ENCODE assay signal across 8 mouse cellular contexts in the genomic region with DNA sequence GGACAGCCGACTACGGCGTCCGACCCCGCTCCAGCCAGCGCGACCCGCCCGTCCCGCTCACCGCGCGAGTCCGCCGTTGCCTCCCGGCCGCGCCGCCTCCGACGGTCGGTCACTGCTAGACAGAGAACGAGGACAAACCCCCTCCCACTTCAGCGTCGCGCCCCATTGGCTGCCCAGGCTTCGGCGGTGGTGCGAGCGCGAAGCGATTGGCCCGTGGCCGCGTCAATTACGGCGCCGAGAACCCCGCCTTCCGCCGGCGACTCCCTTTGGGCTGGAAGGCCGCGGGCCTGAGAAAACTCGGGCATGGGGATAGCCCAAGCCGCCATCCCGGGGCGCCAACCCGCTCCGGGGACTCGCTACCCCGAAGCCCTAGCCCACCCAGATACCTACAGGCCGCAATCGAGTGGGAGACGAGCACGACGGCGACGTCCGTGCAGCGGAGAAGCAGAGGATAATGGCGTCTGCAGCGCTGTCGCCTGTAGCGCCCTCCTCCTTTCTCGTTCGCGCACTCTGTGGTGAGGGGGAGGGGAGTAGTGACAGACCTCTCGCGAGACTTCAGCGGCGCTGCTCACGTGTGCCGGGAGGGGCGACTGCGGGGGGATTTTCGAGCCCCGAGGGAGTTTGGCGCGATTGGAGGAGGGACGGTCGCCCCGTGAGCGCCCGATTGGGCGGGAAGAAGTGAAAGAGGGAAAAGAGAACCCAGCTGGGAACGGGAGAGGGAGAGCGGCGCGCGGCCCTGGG. TPM values are rescaled to one million over a fixed set of nuclear protein-coding genes. Genes with fewer than 3 reads are reported as not detected.
A peak's percentile ranks its signal among the peaks of the same experiment; 100 is the strongest.
DNase-seq lines count a peak whose midpoint lies in the region; ATAC-seq lines count a peak whose summit lies in the region.

A gene (plus strand): TSS at position 246 of the 741 bp plus-strand sequence.

- H3K4me1 ChIP-seq in forebrain, embryonic 10.5 days = peaks cover 25% of the 10 kb centered on the region
- H3K4me1 ChIP-seq in heart, embryonic 15.5 days (replicated peaks) = peaks cover 8% of the 10 kb centered on the region
- H3K4me1 ChIP-seq in liver, embryonic 15.5 days (replicated peaks) = peaks cover 28% of the 10 kb centered on the region
- H3K4me1 ChIP-seq in neural tube, embryonic 12.5 days = peaks cover 3% of the 10 kb centered on the region; the same call in 1 of the 2 replicates

- ATAC-seq in CD4-positive, CD25-positive, alpha-beta regulatory T cell, adult 4 months = peak; percentile 85
- ATAC-seq in heart, embryonic 15.5 days (replicated peaks; ENCODE audit: insufficient number of reproducible peaks, insufficient read depth, low FRiP score, low read depth) = peak; percentile 91
- ATAC-seq in liver, embryonic 15.5 days (ENCODE audit: insufficient read depth) = peak; percentile 92
- peak; percentile 96 for ATAC-seq in neural tube, embryonic 12.5 days (ENCODE audit: low FRiP score, low read depth)

- no peaks in the 10 kb centered on the region for H3K9me3 ChIP-seq in forebrain, embryonic 10.5 days
- H3K9me3 ChIP-seq in heart, embryonic 15.5 days (replicated peaks) = no peaks in the 10 kb centered on the region
- H3K9me3 ChIP-seq in liver, embryonic 15.5 days (replicated peaks) = no peaks in the 10 kb centered on the region
- no peaks in the 10 kb centered on the region for H3K9me3 ChIP-seq in neural tube, embryonic 12.5 days

- H3K4me2 ChIP-seq in heart, embryonic 15.5 days = peak within 1 kb of the TSS; percentile 74
- H3K4me2 ChIP-seq in liver, embryonic 15.5 days = peak within 1 kb of the TSS; percentile 83
- H3K4me2 ChIP-seq in neural tube, embryonic 12.5 days (replicated peaks) = peak within 1 kb of the TSS; percentile 85

- H3K27me3 ChIP-seq in forebrain, embryonic 10.5 days (ENCODE audit: poor library complexity, severe bottlenecking) = no peaks in the 10 kb centered on the region
- H3K27me3 ChIP-seq in heart, embryonic 15.5 days = no peaks in the 10 kb centered on the region
- no peaks in the 10 kb centered on the region for H3K27me3 ChIP-seq in liver, embryonic 15.5 days
- H3K27me3 ChIP-seq in neural tube, embryonic 12.5 days (replicated peaks) = no peaks in the 10 kb centered on the region

- under 1% methylated on average over 91 of the region's 91 CpGs for WGBS in forebrain, embryonic 10.5 days
- WGBS in heart, embryonic 15.5 days = under 1% methylated on average over 91 of the region's 91 CpGs
- WGBS in liver, embryonic 15.5 days (ENCODE audit: insufficient replicate concordance) = under 1% methylated on average over 90 of the region's 91 CpGs
- WGBS in neural tube, embryonic 12.5 days = under 1% methylated on average over 90 of the region's 91 CpGs

- peak within 1 kb of the TSS; percentile 100 for H3K9ac ChIP-seq in heart, embryonic 15.5 days
- H3K9ac ChIP-seq in liver, embryonic 15.5 days = peak within 1 kb of the TSS; percentile 99
- peak within 1 kb of the TSS; percentile 100 for H3K9ac ChIP-seq in neural tube, embryonic 12.5 days

- peak within 1 kb of the TSS; percentile 100 for H3K27ac ChIP-seq in forebrain, embryonic 10.5 days
- H3K27ac ChIP-seq in heart, embryonic 15.5 days = peak within 1 kb of the TSS; percentile 100
- peak within 1 kb of the TSS; percentile 97 for H3K27ac ChIP-seq in liver, embryonic 15.5 days (replicated peaks)
- peak within 1 kb of the TSS; percentile 97 for H3K27ac ChIP-seq in neural tube, embryonic 12.5 days

- peak within 1 kb of the TSS; percentile 98 for H3K4me3 ChIP-seq in forebrain, embryonic 10.5 days
- peak within 1 kb of the TSS; percentile 100 for H3K4me3 ChIP-seq in heart, embryonic 15.5 days
- H3K4me3 ChIP-seq in liver, embryonic 15.5 days (replicated peaks) = peak within 1 kb of the TSS; percentile 96
- H3K4me3 ChIP-seq in neural tube, embryonic 12.5 days = peak within 1 kb of the TSS; percentile 98

- DNase-seq in c-Kit-negative CD71-positive TER-119-positive erythroid progenitor cells, embryonic 14.5 days (ENCODE audit: low read depth, low spot score) = peak; percentile 95
- DNase-seq in forebrain, embryonic 10.5 days (ENCODE audit: extremely low spot score, low spot score) = peak; percentile 99
- DNase-seq in kidney, postnatal 25 days = peak; percentile 97 to 99
- peak; percentile 95 for DNase-seq in telencephalon, adult 2 months (ENCODE audit: low read depth, low spot score)

- H3K36me3 ChIP-seq in forebrain, embryonic 10.5 days (replicated peaks) = peaks cover 37% of the 10 kb centered on the region
- peaks cover 17% of the 10 kb centered on the region for H3K36me3 ChIP-seq in heart, embryonic 15.5 days
- H3K36me3 ChIP-seq in liver, embryonic 15.5 days (replicated peaks) = peaks cover 18% of the 10 kb centered on the region
- H3K36me3 ChIP-seq in neural tube, embryonic 12.5 days = peaks cover 10% of the 10 kb centered on the region

RNA-seq across cellular contexts. Expression of the gene that starts here (rescaled TPM):
- 10 to 100 TPM; 21.0 to 23.5 TPM for polyA plus RNA-seq in CD4-positive, CD25-positive, alpha-beta regulatory T cell, adult 4 months (2017; shearing (Covaris generic))
- polyA plus RNA-seq in forebrain, embryonic 10.5 days (2016; fragmentation: Nextera tagmentation; extraction: Ambion mirVana) = 30.8 and 32.7 TPM in 2 replicates
- 18.5 and 19.2 TPM in 2 replicates for polyA plus RNA-seq in heart, embryonic 15.5 days (2015; fragmentation: Nextera tagmentation; extraction: Ambion mirVana)
- 12.4 and 14.0 TPM in 2 replicates for polyA plus RNA-seq in liver, embryonic 15.5 days (2015; fragmentation: Nextera tagmentation; extraction: Ambion mirVana)
- polyA plus RNA-seq in neural tube, embryonic 12.5 days (2016; fragmentation: Nextera tagmentation; extraction: Ambion mirVana) = 25.5 and 31.2 TPM in 2 replicates

Comparison
In these comparisons a context has a peak if more than half of its experiments do, and no peak if none do; other contexts are left out.
1. Peak in every context shown above with its lines: DNase-seq, ATAC-seq, H3K4me3 ChIP-seq and H3K27ac ChIP-seq.